Mouse (Mus musculus) MN1 (cell line): ENCODE data around the gene Gatad2a.
A peak's percentile ranks its signal among the peaks of the same experiment; 100 is the strongest.

ENCODE experiments used
- DNase-seq: peaks from one replicate; pipeline ENCODE4 v3.0.0-alpha.2; 2016; ENCODE audit warnings: low spot score

Gatad2a gene

DNA sequence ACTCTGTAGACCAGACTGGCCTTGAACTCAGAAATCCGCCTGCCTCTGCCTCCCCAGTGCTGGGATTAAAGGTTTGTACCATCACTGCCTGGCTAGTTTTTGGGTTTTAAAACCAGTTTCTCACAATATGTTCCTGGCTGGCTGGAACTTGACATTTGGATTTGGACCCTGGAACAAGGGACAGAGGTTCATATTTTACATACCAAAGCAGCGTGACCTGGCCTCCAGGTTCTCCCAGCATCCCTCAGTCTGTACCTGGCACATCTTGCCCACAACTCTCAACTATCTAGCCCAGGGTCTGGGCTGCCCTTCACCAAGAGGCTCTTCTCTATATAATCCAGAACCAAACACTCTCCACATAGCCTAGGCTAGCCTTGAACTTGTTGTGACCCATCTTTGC is 96.3 kb downstream of the Gatad2a start:
- no peak for DNase-seq

- DNase-seq, result no peak
Measured at GRCm38 (mm10) chr8:69897857-69898256, 98.3 kb downstream of the Gatad2a start.

GRCm38 (mm10) chr8:69895772-69896451 is 100.3 kb downstream of the Gatad2a start:
- DNase-seq, result no peak

DNA sequence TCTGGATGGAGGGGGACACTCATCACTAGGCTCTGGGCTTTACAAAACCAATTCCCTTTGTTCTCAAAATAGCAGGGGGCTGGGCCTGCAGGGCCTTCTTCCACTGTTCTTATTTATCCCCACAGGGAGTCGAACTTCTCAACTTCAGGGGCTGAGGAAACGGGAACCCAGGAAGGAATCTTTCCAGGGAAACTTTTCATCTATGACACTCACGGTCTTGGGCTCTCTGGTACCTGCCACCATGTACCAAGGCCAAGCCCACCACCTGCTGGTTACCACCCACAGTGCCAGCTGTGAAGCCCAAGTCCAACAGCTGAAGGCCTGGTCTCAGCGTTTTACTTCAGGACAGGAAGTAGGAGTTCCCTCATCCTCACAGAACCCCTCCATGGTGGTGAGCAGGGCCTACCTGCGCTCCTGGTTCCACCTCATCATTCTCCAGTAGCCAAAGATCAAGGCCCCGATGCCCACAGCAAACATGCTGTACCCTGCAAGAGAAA is 101.3 kb downstream of the Gatad2a start:
- no peak for DNase-seq

DNA sequence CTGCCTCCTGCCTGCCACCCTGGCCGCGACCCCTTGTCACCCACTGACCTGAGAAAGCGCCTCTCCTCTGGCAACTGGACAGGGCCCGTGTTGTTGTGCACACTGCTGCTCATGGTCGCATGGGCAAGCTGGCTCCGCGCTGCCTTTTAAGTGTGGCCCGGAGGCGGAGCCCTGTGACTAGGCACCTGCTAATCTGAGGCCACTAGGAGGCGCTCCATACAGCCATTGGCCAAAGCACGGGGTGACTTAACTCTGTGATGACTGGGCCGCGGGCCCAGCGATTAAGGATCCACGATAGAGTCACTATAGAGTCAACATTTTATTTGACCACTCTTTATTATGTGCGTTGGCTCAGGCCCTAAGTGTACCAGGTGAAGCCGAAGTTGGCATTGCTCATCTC is 102.3 kb downstream of the Gatad2a start:
- no peak for DNase-seq

DNA sequence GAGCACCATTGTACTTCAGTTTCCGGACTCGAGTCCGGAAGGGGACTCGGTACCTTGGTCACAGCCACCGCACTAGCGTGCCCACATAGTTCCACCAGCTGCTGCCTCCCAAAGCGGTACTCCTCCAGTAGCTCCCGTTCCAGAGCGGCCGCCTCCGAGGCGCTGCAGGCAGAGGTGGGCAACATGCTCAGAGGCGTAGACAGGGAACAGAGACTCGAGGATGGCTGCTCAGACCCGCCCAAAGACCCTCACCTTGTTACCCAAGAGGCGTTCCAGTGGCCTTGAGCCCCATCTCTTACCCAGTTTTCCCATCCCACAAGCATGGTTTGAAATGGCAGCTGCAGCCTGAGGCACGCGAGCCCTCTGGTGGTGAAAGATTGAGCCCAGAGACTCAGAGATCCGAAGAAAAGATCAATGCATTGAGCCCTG is 105.4 kb downstream of the Gatad2a start:
- DNase-seq, result no peak

- no peak for DNase-seq
Measured at GRCm38 (mm10) chr8:69888902-69889301, 107.3 kb downstream of the Gatad2a start.

- no peak for DNase-seq
Measured at GRCm38 (mm10) chr8:69888244-69888866, 107.8 kb downstream of the Gatad2a start.

GRCm38 (mm10) chr8:69887289-69888243 is 108.6 kb downstream of the Gatad2a start, which contains the start of gene Cilp2:
Gene Cilp2, minus strand, starts transcription at chr8:69887687.
- DNase-seq, result no peak

- no peak for DNase-seq
Measured at GRCm38 (mm10) chr8:69884141-69884540, 112.0 kb downstream of the Gatad2a start.

GRCm38 (mm10) chr8:69882833-69883600 is 113.2 kb downstream of the Gatad2a start:
- no peak for DNase-seq

DNA sequence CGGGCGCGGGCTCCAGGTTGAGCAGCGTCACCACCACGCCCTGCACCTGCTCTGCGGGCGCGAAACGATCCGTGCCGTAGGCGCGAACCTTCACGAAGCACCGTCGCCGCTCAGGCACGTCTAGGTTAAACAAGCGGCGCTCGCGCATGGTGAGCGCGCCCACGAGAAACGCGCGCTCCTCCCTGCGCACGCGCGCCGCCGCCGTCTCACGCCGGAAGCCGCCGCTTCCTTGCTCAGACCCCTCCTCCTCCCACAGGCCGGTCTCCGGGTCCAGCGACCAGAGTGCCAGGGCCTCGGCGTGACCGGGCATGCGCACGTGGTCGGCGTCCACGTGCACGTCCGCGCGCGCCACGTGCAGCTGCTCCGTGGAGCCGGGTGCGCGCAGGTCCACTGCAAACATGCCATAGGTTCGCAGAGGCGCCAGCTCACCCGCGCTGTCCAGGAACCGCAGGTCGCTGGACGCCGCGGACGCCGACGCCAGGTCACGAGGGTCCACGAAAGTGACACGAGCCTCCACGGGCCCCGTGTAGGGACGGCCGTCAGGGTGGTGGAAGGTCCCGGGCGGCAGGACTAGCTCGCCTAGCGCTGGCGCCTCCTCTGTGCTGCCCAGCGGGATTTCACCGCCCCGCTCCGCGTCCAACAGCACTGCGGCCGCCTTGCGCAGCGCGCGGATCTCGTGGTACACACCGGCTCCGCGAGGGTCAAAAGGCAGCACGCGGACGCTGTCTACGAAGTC is 114.0 kb downstream of the Gatad2a start:
- no peak for DNase-seq

GRCm38 (mm10) chr8:69881261-69881865 is 114.8 kb downstream of the Gatad2a start:
- no peak for DNase-seq

DNA sequence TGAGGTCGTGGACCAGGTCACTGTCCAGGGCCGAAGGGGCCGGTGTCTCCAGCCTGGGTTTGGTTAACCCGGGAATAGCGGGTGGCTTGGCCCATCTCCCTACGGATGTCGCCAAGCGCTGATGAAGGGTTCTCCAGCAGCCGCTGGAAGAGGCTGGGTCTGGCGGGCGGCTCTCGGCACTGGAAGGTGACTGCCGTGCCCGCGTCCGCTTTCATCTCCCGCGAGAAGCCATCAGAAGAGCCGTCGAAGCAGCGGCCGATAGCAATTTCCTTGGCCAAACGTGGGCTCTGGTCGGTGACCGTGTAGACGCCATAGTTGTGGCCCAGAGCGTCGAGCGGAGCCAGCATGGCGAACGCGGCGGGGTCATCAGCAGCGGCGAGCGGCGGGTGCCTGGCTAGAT is 115.3 kb downstream of the Gatad2a start:
- no peak for DNase-seq

DNA sequence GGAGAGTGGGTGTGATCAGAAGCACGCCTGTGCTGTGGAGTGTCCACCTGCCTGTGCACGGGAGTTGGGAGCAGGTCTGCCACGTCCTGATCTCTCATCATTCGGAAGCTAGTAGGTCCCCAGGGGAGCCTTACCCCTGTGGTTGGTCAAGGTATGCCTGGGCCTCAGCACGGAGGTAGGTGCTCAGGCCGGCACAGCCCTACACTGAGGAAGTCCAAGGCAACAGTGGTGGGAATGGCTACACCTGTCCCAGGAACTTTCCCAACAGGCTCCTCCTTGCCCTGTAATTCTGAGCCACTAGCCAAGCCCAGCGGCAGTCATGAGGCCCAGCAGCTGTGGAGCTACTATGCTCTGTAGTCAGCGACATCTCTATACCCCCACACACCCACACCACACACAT is 116.5 kb downstream of the Gatad2a start:
- DNase-seq, result no peak

DNA sequence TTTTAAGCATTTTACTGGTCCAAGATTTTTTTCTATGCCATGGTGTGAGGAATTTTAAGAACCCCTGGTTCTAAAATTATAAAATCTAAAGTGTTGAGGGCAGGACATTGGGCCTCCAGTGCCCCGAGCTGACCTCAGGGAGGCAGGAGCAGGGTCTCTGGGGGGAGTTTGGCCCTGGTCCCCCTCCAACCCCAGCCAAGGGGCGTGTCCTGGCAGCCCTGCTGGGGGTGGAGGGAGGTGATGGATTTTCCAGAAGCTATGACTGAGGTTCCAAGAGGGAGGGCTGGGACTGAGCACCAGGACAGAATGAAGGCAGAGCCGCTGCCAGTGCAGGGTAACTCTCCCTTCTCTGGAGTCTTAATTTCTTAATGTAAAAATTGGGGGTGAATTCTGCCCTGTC is 118.2 kb downstream of the Gatad2a start:
- DNase-seq, result no peak

- DNase-seq, result no peak
Measured at GRCm38 (mm10) chr8:69877396-69877795, 118.8 kb downstream of the Gatad2a start.

DNA sequence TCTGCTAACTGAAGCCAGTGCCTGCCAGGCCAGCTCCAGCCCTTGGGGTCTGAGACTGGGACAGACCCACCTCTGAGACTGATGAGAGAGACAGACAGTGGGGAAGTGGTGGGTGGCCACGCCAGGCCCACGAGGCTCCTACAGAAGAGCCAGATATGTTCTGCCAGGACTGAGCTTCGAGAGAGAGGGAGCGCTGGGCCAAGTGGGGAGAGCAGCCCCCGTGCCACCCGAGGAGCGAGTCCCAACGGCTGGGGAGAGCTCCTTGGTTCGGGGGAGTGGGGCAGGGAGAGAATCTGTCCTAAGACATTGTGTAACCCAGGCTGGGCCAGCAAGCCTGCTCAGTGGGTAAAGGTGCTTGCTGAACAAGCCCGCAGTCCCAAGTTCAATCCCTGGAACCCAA is 119.2 kb downstream of the Gatad2a start:
- no peak for DNase-seq

- DNase-seq, result no peak
Measured at GRCm38 (mm10) chr8:69876097-69876496, 120.1 kb downstream of the Gatad2a start.

DNA sequence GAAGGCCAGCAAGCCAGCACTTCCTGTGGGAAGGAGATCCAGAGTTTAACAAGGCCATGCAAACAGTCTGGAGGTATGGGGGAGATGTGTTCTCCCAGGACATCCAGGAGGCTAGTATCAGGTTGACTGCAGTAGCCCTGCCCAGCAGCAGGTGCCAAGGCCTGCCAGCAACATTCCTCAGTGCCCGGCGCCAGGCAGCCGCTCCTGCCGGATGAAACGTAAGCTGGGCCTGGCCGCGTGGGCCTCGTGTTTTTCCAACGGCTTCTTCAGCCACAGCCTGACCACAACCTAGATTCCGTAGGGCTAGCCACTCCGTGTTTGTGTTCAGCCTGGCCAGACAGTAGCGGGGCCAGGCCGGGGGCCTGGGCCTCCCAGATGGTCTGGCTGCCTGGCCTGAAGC is 121.5 kb downstream of the Gatad2a start:
- DNase-seq, result no peak

- peak; percentile 78 for DNase-seq
Measured at GRCm38 (mm10) chr8:69874155-69874554, 122.0 kb downstream of the Gatad2a start.
